Mouse (Mus musculus) cortical plate, adult 2 months (tissue): ENCODE data around the gene Capza1.

Experiments used
- CTCF ChIP-seq: fragments of 200-500 bp; IDR thresholded peaks from 2 replicates; pipeline ENCODE4 v1.5.1; 2011; ENCODE audit warnings: mild to moderate bottlenecking, control low read depth, low read length; ENCODE audit not compliant: insufficient read depth; ENCODE audit errors: extremely low read depth
- POLR2A ChIP-seq: fragments of 200-500 bp; IDR thresholded peaks from 2 replicates; pipeline ENCODE4 v1.6.1; 2011; ENCODE audit warnings: mild to moderate bottlenecking, low read length, control low read depth; ENCODE audit not compliant: insufficient read depth; ENCODE audit errors: extremely low read depth

DNA sequence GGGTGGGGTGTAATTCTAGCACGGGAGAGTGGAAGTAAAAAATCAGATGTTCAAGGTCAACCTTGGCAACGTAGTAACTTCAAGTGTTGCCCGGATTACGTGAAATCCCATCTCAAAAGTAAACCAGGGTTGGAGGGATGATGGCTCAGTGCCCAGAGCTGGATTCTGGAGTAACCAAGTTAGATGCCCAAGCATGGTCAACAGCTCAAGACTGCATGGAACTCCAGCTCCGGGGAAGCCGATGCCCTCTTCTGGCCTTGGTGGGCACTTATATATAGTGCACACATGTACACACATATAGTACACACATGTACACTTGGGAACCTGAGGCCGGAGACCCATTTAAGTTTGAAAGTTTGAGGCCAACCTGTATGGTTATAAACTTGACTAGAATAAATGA lies 48.2 kb downstream of the Capza1 start:
- no peak for TF ChIP-seq CTCF
- TF ChIP-seq POLR2A = no peak
